ENCODE assay signal across 24 mouse cellular contexts in the genomic region with DNA sequence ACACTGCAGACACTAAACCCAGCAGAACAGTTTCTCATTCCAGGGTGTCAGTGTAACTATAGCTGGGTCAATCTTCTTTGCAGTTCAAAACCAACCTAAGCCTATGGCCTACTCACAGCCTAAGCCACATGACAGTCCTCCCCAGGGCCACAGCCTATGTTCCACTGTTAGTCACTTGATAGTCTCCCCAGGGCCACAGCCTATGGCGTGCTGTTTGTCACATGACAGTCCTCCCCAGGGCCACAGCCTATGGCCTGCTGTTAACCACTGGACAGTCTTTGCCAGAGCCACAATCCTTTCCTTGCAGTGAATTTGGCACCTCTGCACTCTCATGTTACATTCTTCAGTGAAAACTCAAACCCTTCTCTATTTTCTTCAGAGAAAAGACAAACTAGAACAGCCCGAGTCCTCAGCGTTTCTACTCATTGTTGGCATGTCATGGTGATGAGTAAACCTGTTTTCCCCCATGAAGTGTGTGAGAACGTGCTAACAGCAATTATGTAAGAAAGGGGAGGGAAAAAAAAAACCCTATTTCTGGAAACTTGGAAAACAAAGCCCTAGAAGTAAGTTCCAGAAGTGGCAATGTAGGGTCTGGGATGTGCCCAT.
DNase-seq lines count a peak whose midpoint lies in the region; ATAC-seq and TF ChIP-seq lines count a peak whose summit lies in the region.
"Had no signal": no experiment of that assay in that cellular context is flagged by ENCODE, and none has a peak within 500 bp of the region (broad histone marks: within the 10 kb centered on the region; RNA-seq: fewer than 3 reads in every experiment).

No protein-coding gene starts in this region.

- WGBS in forebrain, embryonic 14.5 days: 52% methylated on average over 4 of the region's 4 CpGs
- 44% methylated on average over 4 of the region's 4 CpGs for WGBS in forebrain, embryonic 16.5 days

- peak overlapping the region; percentile 20; the same call in 1 of the 2 replicates for H3K27ac ChIP-seq in gastrocnemius, adult 2 months
- peak overlapping the region; percentile 60 for H3K27ac ChIP-seq in cortical plate, adult 2 months (ENCODE audit: insufficient read depth, low read length)
- H3K27ac ChIP-seq in forebrain, embryonic 14.5 days (ENCODE audit: low read depth, low read length): no peak overlapping the region
- H3K27ac ChIP-seq in forebrain, embryonic 16.5 days (ENCODE audit: low read length): no peak overlapping the region
- H3K27ac ChIP-seq: forebrain, embryonic 15.5 days; hindbrain, embryonic 14.5 days; kidney, postnatal 0 days; limb, embryonic 15.5 days; liver, embryonic 15.5 days; stomach, postnatal 0 days had no signal

- no peak overlapping the region for H3K4me2 ChIP-seq in forebrain, embryonic 14.5 days (ENCODE audit: low read length)
- H3K4me2 ChIP-seq in forebrain, embryonic 16.5 days (ENCODE audit: low read length): no peak overlapping the region
- H3K4me2 ChIP-seq: forebrain, embryonic 15.5 days; hindbrain, embryonic 14.5 days; limb, embryonic 15.5 days; liver, embryonic 15.5 days had no signal

- H3K9ac ChIP-seq in forebrain, embryonic 14.5 days (ENCODE audit: low read length): no peak overlapping the region
- H3K9ac ChIP-seq in forebrain, embryonic 16.5 days (replicated peaks; ENCODE audit: low read depth, low read length): no peak overlapping the region
- H3K9ac ChIP-seq: forebrain, embryonic 15.5 days; hindbrain, embryonic 14.5 days; limb, embryonic 15.5 days; liver, embryonic 15.5 days had no signal

- intact Hi-C loops in gastrocnemius, adult 2 months (cut with DNase I): no loop called here

- H3K4me1 ChIP-seq in cortical plate, adult 2 months (ENCODE audit: control insufficient read depth, insufficient read depth, low read length): peaks cover 11% of the 10 kb centered on the region; the same call in 1 of the 2 replicates
- no peaks in the 10 kb centered on the region for H3K4me1 ChIP-seq in forebrain, embryonic 14.5 days (ENCODE audit: control insufficient read depth, insufficient read depth, low read length)
- H3K4me1 ChIP-seq in forebrain, embryonic 16.5 days (replicated peaks; ENCODE audit: control insufficient read depth, insufficient read depth, low read length): no peaks in the 10 kb centered on the region
- H3K4me1 ChIP-seq: liver, embryonic 15.5 days had no signal

- H3K27me3 ChIP-seq in forebrain, embryonic 14.5 days (replicated peaks; ENCODE audit: control insufficient read depth, insufficient read depth, low read length): no peaks in the 10 kb centered on the region
- no peaks in the 10 kb centered on the region for H3K27me3 ChIP-seq in forebrain, embryonic 16.5 days (replicated peaks; ENCODE audit: control insufficient read depth, insufficient read depth, low read length)
- H3K27me3 ChIP-seq: forebrain, embryonic 15.5 days; limb, embryonic 15.5 days; liver, embryonic 15.5 days had no signal

- H3K36me3 ChIP-seq in forebrain, embryonic 14.5 days (ENCODE audit: control insufficient read depth, insufficient read depth, low read length): no peaks in the 10 kb centered on the region
- no peaks in the 10 kb centered on the region for H3K36me3 ChIP-seq in forebrain, embryonic 16.5 days (ENCODE audit: control insufficient read depth, insufficient read depth)
- H3K36me3 ChIP-seq: forebrain, embryonic 15.5 days; limb, embryonic 15.5 days; liver, embryonic 15.5 days had no signal

- H3K9me3 ChIP-seq in forebrain, embryonic 14.5 days (replicated peaks; ENCODE audit: control insufficient read depth, low read length): no peaks in the 10 kb centered on the region
- no peaks in the 10 kb centered on the region for H3K9me3 ChIP-seq in forebrain, embryonic 16.5 days (ENCODE audit: control insufficient read depth, low read length)
- H3K9me3 ChIP-seq: forebrain, embryonic 15.5 days; limb, embryonic 15.5 days; liver, embryonic 15.5 days had no signal

- no peak overlapping the region for H3K4me3 ChIP-seq in gastrocnemius, adult 2 months
- no peak overlapping the region for H3K4me3 ChIP-seq in cortical plate, adult 2 months (ENCODE audit: insufficient read depth, low read length)
- H3K4me3 ChIP-seq in forebrain, embryonic 14.5 days (ENCODE audit: low read depth, low read length): no peak overlapping the region
- no peak overlapping the region for H3K4me3 ChIP-seq in forebrain, embryonic 16.5 days (replicated peaks; ENCODE audit: low read length)
- H3K4me3 ChIP-seq: forebrain, embryonic 15.5 days; limb, embryonic 15.5 days; liver, embryonic 15.5 days had no signal

- no peak for TF ChIP-seq POLR2A in cortical plate, adult 2 months (IDR thresholded peaks at IDR 0.05; ENCODE audit: extremely low read depth, insufficient read depth, low read length)

- no peak for DNase-seq in gastrocnemius, adult 2 months
- no peak for DNase-seq in gastrocnemius, adult 8-10 months (ENCODE audit: low spot score in 2 of 2)
- DNase-seq in right cerebral cortex, adult 18-20 months: peak; percentile 53
- DNase-seq in right cerebral cortex, postnatal 10 days (ENCODE audit: low spot score in 2 of 2): no peak
- DNase-seq in telencephalon, adult 2 months (ENCODE audit: low read depth, low spot score): peak; percentile 70
- no peak for DNase-seq in forebrain, embryonic 14.5 days (ENCODE audit: low spot score)
- DNase-seq: adrenal gland, postnatal 36 days; cerebellum, adult 9-10 months; gastrocnemius, postnatal 10 days; heart, adult 18-20 months; heart, postnatal 36 days; layer of hippocampus, postnatal 36 days; lung, postnatal 14 days; right cerebral cortex, postnatal 4 days; thymus, postnatal 14 days had no signal

- no peak for ATAC-seq in forebrain, embryonic 14.5 days
- ATAC-seq in forebrain, embryonic 16.5 days: no peak
- ATAC-seq: forebrain, embryonic 15.5 days; intestine, embryonic 16.5 days had no signal

- TF ChIP-seq CTCF in gastrocnemius, adult 2 months (IDR thresholded peaks at IDR 0.05): no peak
- no peak for TF ChIP-seq CTCF in cortical plate, adult 2 months (IDR thresholded peaks at IDR 0.05; ENCODE audit: extremely low read depth, insufficient read depth, low read length)

Comparison
In these comparisons a context has a peak if more than half of its experiments do, and no peak if none do; other contexts are left out.
1. DNase-seq: peak in right cerebral cortex, adult 18-20 months (single experiment) and telencephalon, adult 2 months (single experiment); none in gastrocnemius, adult 2 months (single experiment), gastrocnemius, adult 8-10 months (0 of 2), right cerebral cortex, postnatal 10 days (0 of 2) and forebrain, embryonic 14.5 days (single experiment).
2. H3K27ac ChIP-seq: peak in gastrocnemius, adult 2 months (single experiment) and cortical plate, adult 2 months (single experiment); none in forebrain, embryonic 14.5 days (single experiment) and forebrain, embryonic 16.5 days (single experiment).